Mouse (Mus musculus): Measurements from ENCODE around the gene Gm48552.

- TF ChIP-seq CTCF (IDR thresholded peaks at IDR 0.05; ENCODE audit: insufficient read depth, low read length): no peak
- no peak for TF ChIP-seq POLR2A (IDR thresholded peaks at IDR 0.05; ENCODE audit: borderline replicate concordance, extremely low read depth, low read depth, low read length)
Measured at GRCm38 (mm10) chr10:81358841-81359240, 30.0 kb upstream of the Gm48552 start.

Data from lung, adult 2 months (tissue).